Mouse (Mus musculus) bone marrow, adult 2 months (tissue): Measurements from ENCODE around the gene Kcnk13.

ENCODE experiments used
- CTCF ChIP-seq: fragments of 200-500 bp; IDR thresholded peaks from 2 replicates; pipeline ENCODE4 v1.5.1; 2011; ENCODE audit warnings: low read length, control low read depth; ENCODE audit not compliant: control insufficient read depth, insufficient read depth
- POLR2A ChIP-seq: fragments of 200-500 bp; IDR thresholded peaks from 2 replicates; pipeline ENCODE4 v1.6.1; 2011; ENCODE audit warnings: low read depth, mild to moderate bottlenecking, control low read depth, low read length, borderline replicate concordance; ENCODE audit not compliant: control insufficient read depth

DNA sequence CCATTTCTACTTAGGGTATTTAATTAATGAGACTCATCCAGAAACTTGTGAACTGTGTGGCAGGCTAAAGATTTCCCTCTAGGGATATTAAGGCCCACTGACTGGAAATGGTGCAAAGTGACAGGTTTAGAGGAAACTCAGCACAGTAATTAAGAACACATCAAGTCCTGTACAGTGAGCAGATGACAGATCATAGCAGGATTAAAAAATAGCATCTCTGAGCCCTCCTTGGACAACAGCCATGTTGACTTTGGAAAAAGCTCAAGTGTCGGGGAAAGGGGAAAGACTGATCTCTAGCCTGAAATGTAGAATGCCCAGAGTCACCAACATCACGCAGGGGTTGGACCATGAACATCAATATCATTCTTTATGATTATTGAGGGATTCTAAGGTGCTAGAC lies 23.8 kb downstream of the Kcnk13 start:
- TF ChIP-seq POLR2A (no peak), CTCF (no peak)
